Mouse (Mus musculus): Measurements from ENCODE around the gene Slc44a2.
A peak's percentile ranks its signal among the peaks of the same experiment; 100 is the strongest.

Slc44a2 gene

DNA sequence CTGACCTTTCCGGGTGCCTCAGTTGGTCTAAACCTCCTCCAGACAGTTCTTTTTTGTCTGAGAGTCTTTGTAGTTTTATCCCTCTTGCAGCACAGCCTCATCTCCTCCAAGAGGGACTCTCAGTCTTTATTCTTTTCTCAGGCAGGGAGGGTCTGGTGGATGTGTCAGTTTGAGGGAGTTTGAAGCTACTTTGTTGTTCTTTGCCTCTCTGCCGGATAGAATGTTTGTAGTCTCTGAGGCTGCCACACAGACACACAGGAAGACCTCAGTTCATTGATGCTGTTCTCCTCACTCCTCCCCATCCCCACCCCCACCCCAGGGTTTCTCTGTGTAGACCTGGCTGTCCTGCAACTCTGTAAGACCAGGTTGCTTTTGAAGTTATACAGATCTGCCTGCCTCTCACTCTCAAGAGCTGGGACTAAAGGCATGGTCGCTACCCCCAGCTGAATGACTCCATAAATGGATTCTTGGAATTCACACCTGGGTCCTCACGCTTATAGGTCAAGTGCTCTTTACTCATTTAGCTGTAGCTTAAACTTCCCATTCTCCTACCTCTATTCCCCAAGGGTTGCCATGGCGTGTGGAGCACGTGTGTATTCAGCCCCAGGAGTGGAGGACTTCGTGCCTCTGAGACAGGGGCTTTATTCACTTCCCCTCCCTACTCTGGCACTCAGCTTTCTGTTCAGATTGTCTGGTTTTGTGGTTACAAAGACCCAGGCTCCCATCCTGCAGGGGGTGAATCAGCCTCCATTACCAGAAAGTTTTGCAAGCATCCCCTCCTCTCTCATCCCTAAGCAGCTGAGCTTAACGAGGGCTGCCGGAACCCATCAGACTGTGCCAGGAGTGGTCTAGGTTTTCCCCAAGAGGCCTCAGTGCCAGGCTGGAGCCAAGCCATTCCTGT is 11.9 kb downstream of the Slc44a2 start:
- no peak for DNase-seq (ENCODE audit: low read depth, low spot score)

DNA sequence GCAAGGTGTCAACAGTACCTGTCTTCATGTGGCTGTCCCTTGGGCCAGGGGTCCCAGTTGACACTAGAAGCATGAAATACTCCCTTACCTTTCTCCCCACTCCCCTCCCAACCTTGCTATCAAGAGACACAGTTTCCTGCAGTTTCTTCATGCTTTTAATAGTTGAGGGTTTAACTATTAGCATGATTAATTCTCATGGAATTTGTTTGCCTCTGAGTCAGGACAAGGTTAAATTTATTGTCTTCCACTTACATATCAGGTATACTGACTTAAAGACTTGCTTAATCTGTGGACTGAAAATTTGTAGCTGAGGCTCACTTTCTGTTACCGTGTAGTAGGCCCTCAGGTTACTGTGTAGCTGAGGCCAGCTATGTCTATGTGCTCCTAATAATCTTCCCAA is 13.0 kb downstream of the Slc44a2 start:
- no peak for DNase-seq (ENCODE audit: low read depth, low spot score)

DNA sequence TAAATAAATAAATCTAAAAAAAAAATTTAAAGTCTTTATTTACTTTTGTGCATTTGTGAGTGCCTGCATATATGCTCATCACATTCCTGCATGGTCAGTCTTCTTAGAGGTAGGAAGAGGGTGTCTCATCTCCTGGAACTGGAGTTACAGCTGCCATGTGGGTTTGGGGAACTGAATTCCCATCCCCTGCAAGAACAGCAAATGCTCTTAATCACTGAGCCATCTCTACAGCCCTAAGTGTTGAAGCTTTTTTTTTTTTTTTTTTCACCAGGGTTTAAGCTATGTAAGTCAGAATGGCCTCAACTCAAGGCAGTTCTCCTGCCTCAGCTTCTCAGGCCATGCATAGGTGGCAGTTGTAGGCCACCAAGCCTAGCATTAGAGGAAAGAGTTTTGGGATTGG is 14.2 kb downstream of the Slc44a2 start:
- DNase-seq (ENCODE audit: low read depth, low spot score), result no peak

DNA sequence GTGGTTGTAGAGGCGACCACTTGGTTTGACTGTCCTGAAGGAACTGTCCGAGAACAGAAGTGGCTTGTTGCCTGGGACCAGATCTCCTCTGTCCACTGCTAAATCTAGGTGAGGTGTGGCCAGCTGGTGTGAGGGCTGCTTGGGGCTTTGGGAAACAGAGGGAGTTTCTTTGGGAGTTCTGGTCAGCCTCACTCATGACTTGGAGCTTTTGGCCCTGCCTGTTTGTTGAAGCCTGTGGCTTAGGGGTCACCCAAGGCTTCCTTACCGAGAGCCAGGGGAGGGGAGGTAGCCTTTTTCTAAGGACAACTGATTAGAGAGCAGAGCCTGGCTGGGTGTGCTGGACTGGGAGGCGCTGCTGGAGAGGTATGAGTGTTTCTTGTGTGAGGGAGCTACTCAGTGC is 14.9 kb downstream of the Slc44a2 start:
- no peak for DNase-seq (ENCODE audit: low read depth, low spot score)

DNA sequence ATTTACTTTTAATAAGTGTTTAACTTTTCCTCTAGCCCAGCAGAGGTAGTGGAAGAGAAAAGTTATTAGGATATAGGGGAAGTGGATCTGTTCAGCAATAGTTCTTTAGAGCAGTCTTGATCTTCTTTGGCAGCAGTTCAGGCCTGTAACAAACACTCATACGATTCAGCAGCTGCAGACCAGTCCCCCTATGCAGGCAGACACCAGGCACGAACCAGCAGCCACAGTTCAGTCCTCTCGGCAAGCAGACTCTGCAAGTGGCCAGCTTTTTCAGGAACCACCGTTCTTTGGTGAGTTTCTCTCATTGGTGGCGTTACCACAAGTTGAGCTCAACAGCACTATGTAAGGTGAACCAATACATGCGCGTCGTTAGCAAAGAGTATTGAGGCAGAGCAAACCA is 16.0 kb downstream of the Slc44a2 start:
- DNase-seq (ENCODE audit: low read depth, low spot score), result no peak

DNA sequence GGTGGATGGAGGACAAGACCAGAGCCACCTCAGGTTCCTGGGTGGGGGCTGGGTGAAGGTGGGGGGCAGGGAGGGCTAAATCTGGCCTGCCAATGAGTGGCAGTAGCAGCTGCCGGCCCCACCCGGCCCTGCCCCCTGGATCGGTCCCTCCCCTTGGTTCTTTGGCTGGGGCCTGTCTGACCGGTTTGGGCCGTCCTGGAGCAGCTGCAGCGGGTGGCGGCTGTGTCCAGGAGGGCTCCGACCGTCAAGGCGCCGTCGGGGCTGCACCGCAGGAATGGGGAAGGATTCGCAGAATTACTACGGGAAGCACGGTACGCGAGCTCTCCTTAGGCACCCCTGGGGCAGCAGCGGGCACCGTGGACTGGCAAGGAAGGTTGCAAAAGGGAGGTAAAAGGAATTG is 17.2 kb downstream of the Slc44a2 start:
- peak; percentile 53 for DNase-seq (ENCODE audit: low read depth, low spot score)

DNA sequence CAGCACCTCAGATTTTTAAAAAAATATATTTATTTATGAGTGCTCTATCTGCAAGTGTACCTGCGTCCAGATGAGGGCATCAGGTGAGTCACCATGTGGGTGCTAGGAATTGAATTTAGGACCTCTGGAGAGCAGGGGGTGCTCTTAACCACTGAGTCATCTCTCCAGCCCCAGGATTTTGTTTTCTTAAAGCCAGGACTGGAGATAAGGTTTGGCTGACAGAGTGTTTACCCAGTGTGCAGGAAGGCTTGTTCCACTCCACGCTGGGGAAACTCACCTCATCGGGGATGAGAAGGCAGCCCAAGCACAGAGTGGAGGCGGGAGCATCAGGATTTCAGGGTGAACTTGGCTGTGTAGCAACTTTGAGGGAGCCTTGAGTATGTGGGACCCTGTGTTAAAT is 19.9 kb downstream of the Slc44a2 start:
- no peak for DNase-seq (ENCODE audit: low read depth, low spot score)

DNA sequence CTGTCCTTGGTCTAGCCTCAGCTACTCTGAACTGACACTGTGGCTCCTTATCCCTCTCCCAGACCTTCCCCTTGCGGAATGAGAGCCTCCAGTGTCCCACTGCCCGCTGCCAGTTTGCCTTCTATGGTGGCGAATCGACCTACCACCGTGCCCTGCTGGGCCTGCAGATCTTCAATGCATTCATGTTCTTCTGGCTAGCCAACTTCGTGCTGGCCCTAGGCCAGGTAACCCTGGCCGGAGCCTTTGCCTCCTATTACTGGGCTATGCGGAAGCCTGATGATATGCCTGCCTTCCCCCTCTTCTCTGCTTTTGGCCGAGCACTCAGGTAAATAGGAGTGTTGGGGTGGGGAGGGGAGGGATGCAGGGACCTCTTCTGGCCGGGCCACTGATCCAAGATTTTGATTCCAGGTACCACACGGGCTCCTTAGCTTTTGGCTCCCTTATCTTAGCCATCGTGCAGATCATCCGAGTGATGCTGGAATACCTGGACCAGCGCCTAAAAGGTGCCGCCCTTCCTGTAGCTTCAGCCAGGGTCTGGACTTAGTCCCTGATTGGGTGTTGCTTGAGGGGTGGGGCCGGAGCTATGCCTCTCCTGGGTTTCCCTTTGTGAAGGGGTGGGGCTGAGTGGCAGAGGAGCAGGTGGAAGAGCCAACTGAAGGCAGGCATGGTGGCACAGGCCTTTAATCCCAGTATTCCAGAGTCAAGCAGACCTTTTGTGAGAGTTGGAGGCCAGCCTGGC is 26.3 kb downstream of the Slc44a2 start:
- peak; percentile 73 for DNase-seq (ENCODE audit: low read depth, low spot score)

DNA sequence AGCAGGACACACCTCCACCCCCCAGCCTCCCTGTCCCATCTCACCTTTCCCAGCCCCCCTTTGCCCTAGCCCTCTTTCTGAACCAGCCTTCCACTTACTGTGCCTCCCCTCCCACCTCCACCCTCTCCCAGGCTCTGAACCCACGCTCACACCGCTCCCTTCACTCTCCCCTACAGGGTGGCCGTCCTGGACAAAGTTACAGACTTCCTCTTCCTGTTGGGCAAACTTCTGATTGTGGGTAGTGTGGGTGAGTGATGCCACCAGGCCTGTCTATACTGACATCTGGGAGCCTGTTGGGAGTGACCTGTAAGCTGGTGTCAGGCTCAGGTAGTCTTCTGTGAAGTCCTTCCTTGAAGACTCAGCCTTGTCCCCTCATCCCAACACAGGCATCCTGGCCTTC is 27.7 kb downstream of the Slc44a2 start:
- DNase-seq (ENCODE audit: low read depth, low spot score), result no peak

DNA sequence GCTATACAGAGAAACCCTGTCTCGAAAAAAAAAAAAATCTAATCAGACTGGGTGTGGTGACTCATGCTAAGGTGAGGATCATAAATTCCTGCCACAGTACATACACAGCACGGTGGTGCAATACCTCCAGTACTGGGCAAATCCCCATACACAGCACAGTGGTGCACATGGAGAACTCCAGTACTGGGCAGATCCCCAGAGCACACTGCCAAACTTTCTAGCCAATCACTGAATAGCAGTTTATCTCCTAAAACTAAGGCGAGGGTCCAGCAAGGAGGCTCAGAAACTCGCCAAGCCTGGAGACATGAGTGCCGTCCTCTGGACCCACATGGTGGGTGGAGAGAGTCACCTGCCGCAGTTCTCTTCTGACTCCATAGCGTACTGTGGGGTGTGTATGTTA is 30.7 kb downstream of the Slc44a2 start:
- no peak for DNase-seq (ENCODE audit: low read depth, low spot score)

DNA sequence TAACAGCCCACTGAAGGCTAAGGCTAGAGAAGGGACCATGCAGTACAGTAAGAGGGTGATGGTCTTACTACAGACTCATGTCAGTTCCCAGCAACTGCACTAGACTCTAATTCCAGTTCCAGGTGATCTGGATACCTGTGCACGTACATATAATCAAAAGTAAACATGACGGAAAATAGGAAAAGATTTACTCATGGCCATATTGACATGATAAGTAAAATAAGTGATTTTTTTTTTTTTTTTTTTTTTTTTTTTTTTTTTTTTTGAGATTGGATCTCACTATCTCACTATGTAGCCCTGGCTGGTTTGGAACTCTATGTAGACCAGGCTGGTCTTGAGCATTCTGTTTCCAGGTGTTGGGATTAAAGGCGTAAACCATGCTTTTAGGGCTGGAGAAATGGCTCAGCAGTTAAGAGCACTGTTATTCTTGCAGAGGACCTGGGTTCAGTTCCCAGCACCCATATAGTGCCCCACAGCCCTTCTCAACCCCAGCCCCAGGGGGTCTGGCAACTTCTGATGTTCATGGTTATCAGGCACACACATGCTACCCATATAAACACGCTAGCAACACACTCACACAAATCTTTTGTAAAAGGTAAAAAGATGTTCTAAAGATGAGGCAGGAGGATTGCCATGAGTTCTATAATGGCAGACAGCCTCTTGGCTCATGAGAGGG is 31.3 kb downstream of the Slc44a2 start:
- DNase-seq (ENCODE audit: low read depth, low spot score), result no peak

DNA sequence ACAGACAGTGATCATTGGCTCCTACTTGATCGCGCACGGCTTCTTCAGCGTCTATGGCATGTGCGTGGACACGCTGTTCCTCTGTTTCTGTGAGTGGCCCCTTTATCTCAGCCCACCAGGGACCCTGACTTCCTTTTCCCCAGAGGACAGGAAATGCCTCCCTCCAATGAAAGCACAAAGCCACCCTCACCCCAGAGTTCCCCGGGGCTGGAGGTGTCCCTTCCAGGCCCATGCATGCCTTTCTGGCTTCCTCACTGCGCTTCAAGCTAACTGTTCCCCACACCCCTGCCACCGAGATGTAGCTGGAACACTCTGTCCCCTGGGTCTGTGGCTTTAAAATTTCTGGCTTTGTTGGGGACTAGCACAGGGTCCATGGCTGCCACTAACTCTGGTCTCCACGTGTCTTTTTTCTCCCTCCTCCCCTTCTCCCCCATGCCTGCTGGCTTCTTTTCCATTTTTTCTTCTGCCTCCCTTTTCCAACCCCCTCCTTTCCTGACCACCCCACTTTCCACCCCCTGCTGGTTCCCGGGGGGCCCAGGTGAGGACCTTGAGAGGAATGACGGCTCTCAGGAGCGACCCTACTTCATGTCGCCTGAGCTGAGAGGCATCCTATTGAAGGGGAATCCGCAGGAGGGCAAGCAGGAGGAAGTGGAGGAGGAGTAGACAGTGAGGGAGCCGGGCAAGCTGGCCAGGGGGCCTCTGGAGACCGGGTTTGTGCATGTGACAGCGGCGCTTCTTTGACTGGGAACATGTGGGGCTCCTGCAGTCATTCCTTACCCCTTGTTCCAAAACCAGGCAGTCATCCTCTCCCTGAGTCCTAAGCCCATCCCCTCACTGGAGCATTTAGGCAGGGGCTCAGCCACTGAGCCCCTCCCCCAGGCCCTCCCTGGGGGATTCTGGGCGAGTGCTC is 32.2 kb downstream of the Slc44a2 start:
- peak; percentile 50 for DNase-seq (ENCODE audit: low read depth, low spot score)

DNA sequence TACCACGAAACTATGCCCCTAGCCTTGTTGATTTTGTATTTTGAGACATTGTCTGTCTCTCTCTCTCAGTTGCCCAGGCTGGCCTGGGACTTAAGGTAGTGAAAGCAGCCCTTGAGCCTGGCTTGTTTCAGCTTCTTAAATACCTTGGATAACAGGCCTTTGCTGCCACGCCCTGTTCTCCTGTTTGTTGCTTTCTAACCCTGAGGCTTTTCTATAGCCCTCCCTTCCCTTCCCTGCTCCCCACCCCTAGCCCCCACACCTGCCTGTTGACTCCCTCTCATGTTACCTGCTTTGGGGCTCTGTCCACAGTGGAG is 32.8 kb downstream of the Slc44a2 start:
- peak; percentile 45 for DNase-seq (ENCODE audit: low read depth, low spot score)

DNA sequence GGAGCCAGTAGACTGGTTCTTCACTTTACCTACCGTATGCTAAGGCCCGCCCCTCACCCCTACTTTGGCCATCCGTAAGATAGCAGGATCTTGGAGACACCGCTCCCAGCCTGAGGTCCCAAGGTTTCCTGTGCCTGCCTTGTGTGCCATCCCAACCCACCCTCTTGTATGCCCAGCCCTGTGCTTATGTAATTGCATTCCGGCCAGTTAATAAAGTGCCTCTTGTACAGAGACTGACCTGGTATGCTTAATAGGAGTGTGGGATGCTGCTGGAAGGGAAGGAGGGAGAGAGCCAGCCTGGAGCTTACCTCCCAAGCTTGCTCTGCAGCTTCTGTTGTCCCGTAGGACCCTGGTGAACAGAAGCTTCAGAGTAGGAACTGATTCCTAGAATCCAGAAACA is 34.3 kb downstream of the Slc44a2 start:
- DNase-seq (ENCODE audit: low read depth, low spot score), result no peak

DNA sequence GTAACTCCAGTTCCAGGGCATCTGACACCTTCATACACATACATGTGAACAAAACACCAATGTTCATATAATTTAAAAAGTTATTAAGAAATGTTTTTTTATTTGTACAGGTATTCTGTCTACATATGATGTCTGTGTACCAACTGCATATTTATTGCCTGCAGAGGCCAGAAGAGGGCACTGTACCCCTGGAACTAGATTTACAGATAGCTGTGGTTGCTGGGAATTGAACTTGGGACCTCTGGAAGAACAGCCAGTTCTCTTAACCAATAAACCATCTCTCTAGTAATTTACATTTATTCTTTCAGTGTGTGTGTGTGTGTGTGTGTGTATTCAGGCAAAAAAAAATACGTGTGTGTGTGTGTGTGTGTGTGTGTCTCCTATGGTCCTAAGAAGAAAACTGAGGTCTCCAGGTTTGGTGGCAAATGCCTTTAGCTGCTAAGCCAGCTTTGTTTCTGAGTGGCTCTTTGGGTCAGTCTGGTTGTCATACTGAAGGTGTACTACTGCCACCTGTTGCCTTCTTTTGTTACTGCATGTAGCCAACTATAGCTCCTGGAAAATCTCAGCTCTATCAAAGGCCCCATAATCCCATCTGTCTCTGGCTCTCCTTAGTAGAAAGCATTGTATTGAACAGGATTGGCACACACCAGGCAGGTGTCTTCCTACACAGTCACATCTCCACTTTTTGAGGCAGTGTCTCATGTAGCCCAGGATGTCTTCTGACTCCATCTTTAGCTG is 36.7 kb downstream of the Slc44a2 start:
- peak; percentile 86 for DNase-seq (ENCODE audit: low read depth, low spot score)

DNA sequence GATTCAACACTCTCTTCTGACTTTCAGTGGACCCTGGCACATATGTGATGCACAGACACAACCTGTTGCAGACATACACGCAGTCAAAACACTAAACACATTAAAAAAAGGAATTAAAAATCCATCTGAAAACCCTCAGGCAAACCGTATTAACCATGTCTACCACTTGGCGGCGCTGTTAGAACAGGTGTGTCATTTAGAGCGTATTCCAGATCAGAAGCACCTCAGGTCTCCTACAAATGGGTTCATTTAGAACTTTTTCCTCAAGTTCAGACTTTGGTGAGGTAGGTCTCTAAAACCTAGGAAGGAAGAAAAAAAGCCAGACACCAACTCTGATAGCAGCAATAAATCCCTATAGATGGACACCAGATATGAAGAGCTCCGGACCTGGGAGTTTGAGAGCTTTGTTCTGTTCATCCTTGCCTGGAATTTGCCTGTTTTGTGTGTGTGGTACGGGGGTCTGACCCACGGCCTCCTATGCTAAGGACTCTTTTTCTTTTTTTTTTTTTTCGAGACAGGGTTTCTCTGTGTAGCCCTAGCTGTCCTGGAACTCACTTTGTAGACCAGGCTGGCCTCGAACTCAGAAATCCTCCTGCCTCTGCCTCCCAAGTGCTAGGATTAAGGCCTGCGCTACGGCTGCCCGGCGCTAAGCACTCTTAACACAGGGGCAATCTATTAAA is 46.2 kb downstream of the Slc44a2 start:
- DNase-seq (ENCODE audit: low read depth, low spot score), result peak; percentile 83

DNA sequence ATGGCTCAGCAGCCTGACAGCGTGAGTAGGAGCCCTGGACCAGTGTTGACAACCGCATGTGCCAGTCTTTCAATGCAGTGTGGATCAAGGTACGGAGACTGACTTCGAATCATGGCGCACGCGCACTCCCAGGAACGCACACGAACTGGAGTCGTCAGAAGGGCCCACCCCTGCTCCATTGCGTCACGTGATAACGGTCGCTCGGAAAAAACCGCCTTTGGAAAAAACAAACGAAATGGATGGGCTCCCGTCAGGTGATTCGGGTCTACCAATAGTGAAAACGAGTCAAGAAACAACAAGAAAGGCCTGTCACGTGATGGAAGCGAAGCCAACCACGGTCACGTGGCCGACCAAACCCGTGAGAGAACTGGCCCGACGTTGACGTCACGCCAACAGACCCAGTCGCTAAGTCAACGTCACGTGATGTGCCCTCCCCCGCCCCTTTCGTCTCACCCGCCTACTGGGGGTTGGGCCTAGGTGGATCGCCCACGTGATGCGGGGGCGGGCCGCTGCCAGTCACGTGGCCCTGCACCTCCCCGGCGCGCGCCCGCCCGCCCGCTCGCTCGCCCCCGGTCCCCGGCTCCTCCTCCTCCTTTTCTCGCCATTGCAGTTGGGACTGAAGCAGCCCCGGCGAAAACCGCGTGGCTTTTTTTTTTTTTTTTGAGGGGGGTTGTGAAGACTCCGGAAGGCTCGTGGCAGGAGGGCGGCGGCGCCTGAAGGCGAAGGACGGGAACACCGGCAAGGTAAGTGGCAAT is 47.0 kb downstream of the Slc44a2 start, which contains the start of gene Ilf3:
Gene Ilf3 (plus strand): TSS at position 515 of the 755 bp plus-strand sequence.
- peak; percentile 100 for DNase-seq (ENCODE audit: low read depth, low spot score)

DNA sequence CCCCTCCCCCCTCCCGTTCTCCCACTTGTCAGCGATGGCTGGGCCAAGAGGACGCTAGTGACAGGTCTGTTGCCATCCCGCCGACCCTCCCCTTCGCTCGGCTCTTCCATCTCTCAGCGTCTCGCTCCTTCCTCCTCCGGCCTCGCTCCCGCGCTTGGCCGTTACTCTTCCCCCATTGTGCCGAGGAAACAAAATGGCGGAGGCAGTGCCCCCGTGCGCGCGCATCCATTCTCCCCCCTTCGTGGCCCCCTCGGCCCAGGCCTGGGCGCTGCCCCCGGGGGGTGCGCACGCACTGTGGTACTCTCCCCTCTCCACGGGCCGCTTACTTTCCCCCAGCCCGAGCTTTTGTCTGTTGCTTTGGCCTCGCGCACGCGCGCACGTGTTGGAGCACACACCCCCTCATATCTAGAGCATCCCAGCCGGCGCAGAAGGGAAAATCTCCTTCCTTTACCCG is 47.7 kb downstream of the Slc44a2 start:
- DNase-seq (ENCODE audit: low read depth, low spot score), result peak; percentile 76

DNA sequence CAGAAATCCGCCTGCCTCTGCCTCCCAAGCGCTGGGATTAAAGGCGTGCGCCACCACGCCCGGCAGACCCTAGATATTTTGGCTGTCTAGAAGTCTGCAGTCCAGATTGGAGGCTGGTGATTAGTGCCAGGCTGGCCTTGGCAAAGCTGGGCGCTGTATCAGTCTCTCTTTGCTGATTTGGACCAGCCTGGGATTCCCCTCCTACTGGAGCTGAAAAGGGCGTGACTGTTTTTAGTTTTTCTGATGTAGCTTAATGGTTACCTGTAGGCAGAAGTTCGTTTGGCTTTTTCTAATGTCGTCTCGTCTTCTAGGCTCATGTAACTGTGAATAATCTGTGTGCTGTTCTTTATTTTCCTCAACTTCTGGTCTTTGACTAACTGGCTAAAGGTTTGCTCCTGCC is 48.6 kb downstream of the Slc44a2 start:
- no peak for DNase-seq (ENCODE audit: low read depth, low spot score)
